Mouse (Mus musculus): ENCODE measurements around the gene Tmem199. TPM values are rescaled to one million over a fixed set of nuclear protein-coding genes. Genes with fewer than 3 reads are reported as not detected.

Tmem199 gene
- polyA plus RNA-seq, 1 experiment from 2014 or later = 66.4 TPM

- no peak for DNase-seq (ENCODE audit: low spot score)
- no peak overlapping the region for H3K9ac ChIP-seq (replicated peaks; ENCODE audit: low read length)
- 89% methylated on average over 1 of the region's 1 CpGs for WGBS
- no peak overlapping the region for H3K4me3 ChIP-seq (ENCODE audit: low read depth, low read length)
- no peak overlapping the region for H3K27ac ChIP-seq (replicated peaks; ENCODE audit: low read depth, low read length)
- no peak overlapping the region for H3K4me2 ChIP-seq (ENCODE audit: low read depth, low read length)
- no peaks in the 10 kb centered on the region for H3K27me3 ChIP-seq (ENCODE audit: control insufficient read depth, insufficient read depth, low read length)
- no peaks in the 10 kb centered on the region for H3K9me3 ChIP-seq (replicated peaks; ENCODE audit: control insufficient read depth, low read length)
- H3K36me3 ChIP-seq (replicated peaks; ENCODE audit: control insufficient read depth, insufficient read depth, low read depth, low read length) = peaks cover 19% of the 10 kb centered on the region
- ATAC-seq (replicated peaks; ENCODE audit: insufficient number of reproducible peaks, low FRiP score, low TSS enrichment, low read depth) = no peak
- H3K4me1 ChIP-seq (ENCODE audit: control insufficient read depth, insufficient read depth, low read length) = no peaks in the 10 kb centered on the region
Measured at GRCm38 (mm10) chr11:78522481-78522997, 10.6 kb upstream of the Tmem199 start.

DNA sequence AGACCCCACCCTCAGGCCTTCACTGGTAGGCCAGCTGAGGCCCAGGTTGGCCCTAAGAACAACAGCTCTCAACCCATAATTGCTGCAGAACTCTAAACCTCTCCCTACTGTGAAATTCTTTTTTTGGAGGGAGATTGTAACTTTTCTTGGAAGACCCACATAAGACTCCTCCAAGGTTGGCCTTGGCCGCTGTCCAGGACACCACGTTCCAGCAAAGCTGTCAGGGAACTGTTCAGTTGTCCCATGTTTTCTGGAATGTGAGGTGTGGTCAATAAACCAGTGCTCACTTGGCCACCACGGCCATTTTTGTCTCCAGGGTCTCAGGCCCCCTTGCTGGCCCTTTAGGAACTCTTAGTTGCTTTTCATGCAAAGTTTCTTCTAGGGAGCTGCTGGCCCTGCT lies 9.9 kb upstream of the Tmem199 start:
- 89% methylated on average over 3 of the region's 3 CpGs for WGBS
- no peak for ATAC-seq (replicated peaks; ENCODE audit: insufficient number of reproducible peaks, low FRiP score, low TSS enrichment, low read depth)
- Histone ChIP-seq H3K4me2 (ENCODE audit: low read depth, low read length) (no peak overlapping the region), H3K9ac (replicated peaks; ENCODE audit: low read length) (no peak overlapping the region), H3K36me3 (replicated peaks; ENCODE audit: control insufficient read depth, insufficient read depth, low read depth, low read length) (peaks cover 19% of the 10 kb centered on the region), H3K4me1 (ENCODE audit: control insufficient read depth, insufficient read depth, low read length) (no peaks in the 10 kb centered on the region), H3K9me3 (replicated peaks; ENCODE audit: control insufficient read depth, low read length) (no peaks in the 10 kb centered on the region), H3K27ac (replicated peaks; ENCODE audit: low read depth, low read length) (no peak overlapping the region), H3K4me3 (ENCODE audit: low read depth, low read length) (no peak overlapping the region), H3K27me3 (ENCODE audit: control insufficient read depth, insufficient read depth, low read length) (no peaks in the 10 kb centered on the region)
- DNase-seq (ENCODE audit: low spot score) = no peak

DNA sequence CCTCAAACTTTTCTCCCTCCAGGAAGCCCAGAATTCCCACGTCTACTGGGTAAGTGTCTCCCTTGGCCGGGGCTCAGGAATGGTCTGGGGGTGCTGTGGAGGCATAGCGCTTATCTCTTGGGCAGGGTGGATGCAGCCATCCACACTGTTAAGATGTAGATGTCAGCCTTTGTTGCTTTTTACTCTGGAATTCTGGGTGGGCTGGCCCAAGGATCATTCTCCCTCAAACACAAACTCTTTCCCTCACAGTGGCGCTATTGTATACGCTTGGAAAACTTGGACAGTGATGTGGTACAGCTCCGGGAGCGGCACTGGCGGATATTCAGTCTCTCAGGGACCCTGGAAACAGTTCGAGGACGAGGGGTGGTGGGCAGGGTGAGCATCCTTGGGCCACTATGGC lies 7.0 kb upstream of the Tmem199 start:
- Histone ChIP-seq H3K27me3 (ENCODE audit: control insufficient read depth, insufficient read depth, low read length) (no peaks in the 10 kb centered on the region), H3K4me3 (ENCODE audit: low read depth, low read length) (no peak overlapping the region), H3K9me3 (replicated peaks; ENCODE audit: control insufficient read depth, low read length) (no peaks in the 10 kb centered on the region), H3K4me1 (ENCODE audit: control insufficient read depth, insufficient read depth, low read length) (no peaks in the 10 kb centered on the region), H3K27ac (replicated peaks; ENCODE audit: low read depth, low read length) (no peak overlapping the region), H3K9ac (replicated peaks; ENCODE audit: low read length) (no peak overlapping the region), H3K4me2 (ENCODE audit: low read depth, low read length) (no peak overlapping the region), H3K36me3 (replicated peaks; ENCODE audit: control insufficient read depth, insufficient read depth, low read depth, low read length) (peaks cover 15% of the 10 kb centered on the region)
- ATAC-seq (replicated peaks; ENCODE audit: insufficient number of reproducible peaks, low FRiP score, low TSS enrichment, low read depth) = no peak
- 94% methylated on average over 10 of the region's 10 CpGs for WGBS
- no peak for DNase-seq (ENCODE audit: low spot score)

DNA sequence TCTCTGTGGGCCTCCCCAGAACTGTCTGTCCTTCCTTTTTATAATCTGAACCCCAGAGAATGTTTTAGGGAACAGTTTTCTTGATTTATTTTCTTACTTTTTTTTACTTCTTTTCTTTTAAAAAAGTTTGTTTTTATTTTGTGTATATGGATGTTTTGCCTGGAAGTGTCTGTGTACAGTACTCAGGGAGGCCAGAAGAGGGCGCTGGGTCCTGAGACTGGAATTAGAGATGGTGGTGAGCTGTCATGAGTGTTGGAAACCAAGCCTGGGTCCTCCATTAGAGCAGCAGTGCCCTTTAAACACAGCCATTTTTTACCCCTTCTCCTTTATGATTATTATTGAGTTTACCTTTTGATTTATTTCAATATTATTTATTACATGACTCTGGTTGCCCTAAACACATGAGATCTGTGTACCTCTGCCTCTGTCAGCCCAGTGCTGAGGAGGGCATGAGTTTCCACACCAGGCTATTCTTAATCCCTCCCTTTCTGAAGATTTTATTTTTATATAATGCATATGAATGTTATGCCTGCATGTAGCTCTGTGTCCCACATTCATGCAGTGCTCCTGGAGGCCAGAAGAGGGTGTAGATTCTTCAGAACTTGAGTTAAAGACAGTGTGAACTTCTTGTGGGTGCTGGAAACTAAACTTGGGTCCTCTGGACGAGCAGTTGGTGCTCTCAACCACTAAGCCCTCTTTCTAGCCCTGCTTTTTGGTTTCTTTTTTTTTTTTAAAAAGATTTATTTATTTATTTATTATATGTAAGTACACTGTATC lies 3.8 kb upstream of the Tmem199 start:
- no peak for DNase-seq (ENCODE audit: low spot score)
- H3K9ac ChIP-seq (replicated peaks; ENCODE audit: low read length) = no peak overlapping the region
- ATAC-seq (replicated peaks; ENCODE audit: insufficient number of reproducible peaks, low FRiP score, low TSS enrichment, low read depth) = no peak
- no peak overlapping the region for H3K27ac ChIP-seq (replicated peaks; ENCODE audit: low read depth, low read length)
- 65% methylated on average over 2 of the region's 2 CpGs for WGBS
- peaks cover 10% of the 10 kb centered on the region for H3K36me3 ChIP-seq (replicated peaks; ENCODE audit: control insufficient read depth, insufficient read depth, low read depth, low read length)
- no peaks in the 10 kb centered on the region for H3K9me3 ChIP-seq (replicated peaks; ENCODE audit: control insufficient read depth, low read length)
- no peaks in the 10 kb centered on the region for H3K27me3 ChIP-seq (ENCODE audit: control insufficient read depth, insufficient read depth, low read length)
- H3K4me2 ChIP-seq (ENCODE audit: low read depth, low read length) = no peak overlapping the region
- H3K4me1 ChIP-seq (ENCODE audit: control insufficient read depth, insufficient read depth, low read length) = no peaks in the 10 kb centered on the region; the same call in 1 of the 2 replicates
- H3K4me3 ChIP-seq (ENCODE audit: low read depth, low read length) = no peak overlapping the region

- 84% methylated on average over 3 of the region's 3 CpGs for WGBS
- ATAC-seq (replicated peaks; ENCODE audit: insufficient number of reproducible peaks, low FRiP score, low TSS enrichment, low read depth) (no peak), DNase-seq (ENCODE audit: low spot score) (no peak)
- Histone ChIP-seq H3K4me3 (ENCODE audit: low read depth, low read length) (peak overlapping the region; percentile 70), H3K9ac (replicated peaks; ENCODE audit: low read length) (peak overlapping the region; percentile 88; the same call in 1 of the 2 replicates), H3K27ac (replicated peaks; ENCODE audit: low read depth, low read length) (no peak overlapping the region), H3K9me3 (replicated peaks; ENCODE audit: control insufficient read depth, low read length) (no peaks in the 10 kb centered on the region), H3K36me3 (replicated peaks; ENCODE audit: control insufficient read depth, insufficient read depth, low read depth, low read length) (peaks cover 8% of the 10 kb centered on the region), H3K4me1 (ENCODE audit: control insufficient read depth, insufficient read depth, low read length) (no peaks in the 10 kb centered on the region; the same call in 1 of the 2 replicates), H3K27me3 (ENCODE audit: control insufficient read depth, insufficient read depth, low read length) (no peaks in the 10 kb centered on the region), H3K4me2 (ENCODE audit: low read depth, low read length) (peak overlapping the region; percentile 74)
Measured at GRCm38 (mm10) chr11:78513106-78513790, 1.3 kb upstream of the Tmem199 start.

DNA sequence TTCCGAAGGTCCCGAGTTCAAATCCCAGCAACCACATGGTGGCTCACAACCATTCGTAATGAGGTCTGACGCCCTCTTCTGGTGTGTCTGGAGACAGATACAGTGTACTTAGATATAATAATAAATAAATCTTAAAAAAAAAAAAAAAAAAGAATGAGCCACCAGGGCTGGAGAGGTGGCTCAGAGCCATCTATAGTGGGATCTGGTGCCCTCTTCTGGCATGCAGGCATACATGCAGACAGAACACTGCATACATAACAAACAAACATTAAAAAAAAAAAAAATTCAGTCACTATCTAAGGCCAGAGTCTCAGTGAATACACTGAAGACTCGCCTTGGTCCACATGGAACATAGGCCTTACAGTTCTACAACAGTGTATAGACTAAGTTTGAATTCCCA lies 2.8 kb downstream of the Tmem199 start:
- 81% methylated on average over 5 of the region's 5 CpGs for WGBS
- Histone ChIP-seq H3K4me2 (ENCODE audit: low read depth, low read length) (no peak overlapping the region), H3K9me3 (replicated peaks; ENCODE audit: control insufficient read depth, low read length) (no peaks in the 10 kb centered on the region), H3K4me3 (ENCODE audit: low read depth, low read length) (no peak overlapping the region), H3K4me1 (ENCODE audit: control insufficient read depth, insufficient read depth, low read length) (no peaks in the 10 kb centered on the region; the same call in 1 of the 2 replicates), H3K27ac (replicated peaks; ENCODE audit: low read depth, low read length) (no peak overlapping the region), H3K9ac (replicated peaks; ENCODE audit: low read length) (no peak overlapping the region), H3K27me3 (ENCODE audit: control insufficient read depth, insufficient read depth, low read length) (no peaks in the 10 kb centered on the region), H3K36me3 (replicated peaks; ENCODE audit: control insufficient read depth, insufficient read depth, low read depth, low read length) (no peaks in the 10 kb centered on the region; the same call in 1 of the 2 replicates)
- ATAC-seq (replicated peaks; ENCODE audit: insufficient number of reproducible peaks, low FRiP score, low TSS enrichment, low read depth) = no peak
- DNase-seq (ENCODE audit: low spot score) = no peak

DNA sequence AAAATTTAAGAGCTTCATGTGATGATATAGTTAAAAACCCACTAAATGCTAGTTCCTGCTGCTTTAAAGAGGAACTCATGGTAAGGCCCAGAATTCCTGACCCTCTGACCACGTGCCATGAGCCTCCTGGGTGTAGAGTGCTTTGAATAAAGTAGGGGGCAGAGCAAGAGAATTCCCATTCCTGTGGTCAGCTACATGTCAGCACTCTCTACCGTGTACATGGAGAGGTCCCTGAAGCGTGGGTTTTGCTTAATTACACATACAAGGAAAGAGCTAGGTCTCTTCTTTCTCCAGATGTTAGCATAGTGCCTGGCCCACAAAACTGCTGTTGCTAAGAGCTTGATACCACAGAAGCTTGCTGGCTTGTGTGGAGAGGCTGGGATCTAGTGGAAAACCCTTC lies 6.5 kb downstream of the Tmem199 start:
- no peak overlapping the region for H3K27ac ChIP-seq (replicated peaks; ENCODE audit: low read depth, low read length)
- DNase-seq (ENCODE audit: low spot score) = no peak
- no peaks in the 10 kb centered on the region; the same call in 1 of the 2 replicates for H3K36me3 ChIP-seq (replicated peaks; ENCODE audit: control insufficient read depth, insufficient read depth, low read depth, low read length)
- no peak for ATAC-seq (replicated peaks; ENCODE audit: insufficient number of reproducible peaks, low FRiP score, low TSS enrichment, low read depth)
- H3K4me2 ChIP-seq (ENCODE audit: low read depth, low read length) = no peak overlapping the region
- no peaks in the 10 kb centered on the region for H3K27me3 ChIP-seq (ENCODE audit: control insufficient read depth, insufficient read depth, low read length)
- WGBS = 75% methylated on average over 3 of the region's 3 CpGs
- H3K4me3 ChIP-seq (ENCODE audit: low read depth, low read length) = no peak overlapping the region
- H3K4me1 ChIP-seq (ENCODE audit: control insufficient read depth, insufficient read depth, low read length) = no peaks in the 10 kb centered on the region
- H3K9ac ChIP-seq (replicated peaks; ENCODE audit: low read length) = no peak overlapping the region
- no peaks in the 10 kb centered on the region for H3K9me3 ChIP-seq (replicated peaks; ENCODE audit: control insufficient read depth, low read length)
